Mouse (Mus musculus): ENCODE measurements at regions not wholly inside any gene's neighbourhood (a gene's known extent, or its start where the extent isn't known, plus 50 kb on each side); places are given as distances from the start of the nearest gene placed in this dataset.

DNA sequence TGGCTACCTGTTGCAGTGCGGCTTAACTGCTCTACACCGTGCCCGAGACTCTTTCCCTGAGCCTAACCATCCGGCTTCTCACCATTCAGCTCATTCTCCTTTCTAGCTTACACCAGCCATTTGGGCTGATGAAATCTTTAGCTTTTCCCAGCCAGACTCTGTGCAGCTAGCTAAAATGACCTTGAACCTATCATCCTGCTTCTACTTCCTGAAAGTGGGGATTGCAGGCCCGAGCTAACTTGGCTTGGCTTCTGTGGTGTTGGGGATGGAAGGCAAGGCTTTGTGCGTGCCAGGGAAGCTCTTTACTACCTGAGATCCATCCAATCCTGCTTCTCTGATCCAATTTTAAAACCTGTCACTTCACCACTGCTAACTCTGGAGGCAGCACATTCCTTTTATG is 128.3 kb downstream of the Kcnrg start:
- TF ChIP-seq EP300 (optimal IDR thresholded peaks at IDR 0.05) (no peak), CTCF (IDR thresholded peaks at IDR 0.05; ENCODE audit: low read depth) (no peak)

Measured in stomach, postnatal 0 days (tissue).